Mouse (Mus musculus) MEL (cell line): ENCODE results near the gene Ano3. TPM values are rescaled to one million over a fixed set of nuclear protein-coding genes. Genes with fewer than 3 reads are reported as not detected.
"Not testable (repeated sequence)": the region's sequence is repeated elsewhere in the genome, so short reads cannot be mapped to it uniquely, and the experiment has no call there.

Source experiments
- DNase-seq: peaks from one replicate; pipeline ENCODE4 v3.0.0; 2011; ENCODE audit warnings: low read depth, low spot score
- H3K27ac ChIP-seq: 2 replicates; pipeline ENCODE4 v1.5.1; 2012; ENCODE audit warnings: low read depth, mild to moderate bottlenecking, control low read depth, low read length, moderate library complexity; ENCODE audit not compliant: control insufficient read depth
- H3K27me3 ChIP-seq, 2 experiments: fragments of 150-350 bp in 1 of 2; sonication (generic) in 1 of 2; 2 replicates each; pipeline ENCODE4 v1.6.1; 2012; ENCODE audit warnings: low read length in 2 of 2, mild to moderate bottlenecking in 2 of 2, improper control_type of control experiment in 1 of 2, moderate library complexity in 1 of 2; ENCODE audit not compliant: insufficient read depth in 2 of 2, control insufficient read depth in 1 of 2
- H3K36me3 ChIP-seq, 2 experiments: 2 replicates each; pipeline ENCODE4 v1.6.1; 2012 to 2014; ENCODE audit warnings: low read length in 2 of 2, improper control_type of control experiment in 1 of 2, inconsistent platforms in 1 of 2, mild to moderate bottlenecking in 1 of 2; ENCODE audit not compliant: insufficient read depth in 2 of 2, control insufficient read depth in 1 of 2
- H3K4me1 ChIP-seq, 2 experiments: fragments of 150-350 bp in 1 of 2; sonication (generic) in 1 of 2; 2 replicates each; pipeline ENCODE4 v1.6.1; 2012; ENCODE audit warnings: low read length in 2 of 2, improper control_type of control experiment in 1 of 2, mild to moderate bottlenecking in 1 of 2; ENCODE audit not compliant: insufficient read depth in 2 of 2, control insufficient read depth in 1 of 2
- H3K4me3 ChIP-seq, 2 experiments: fragments of 150-350 bp in 1 of 2; sonication (generic) in 1 of 2; 2 replicates each; pipeline ENCODE4 v1.5.1; 2012; ENCODE audit warnings: low read depth in 2 of 2, low read length in 2 of 2, mild to moderate bottlenecking in 2 of 2, moderate library complexity in 2 of 2, control low read depth in 1 of 2, improper control_type of control experiment in 1 of 2; ENCODE audit not compliant: control insufficient read depth in 1 of 2, insufficient read depth in 1 of 2
- H3K79me2 ChIP-seq: 2 replicates; pipeline ENCODE4 v1.6.1; 2012; ENCODE audit warnings: mild to moderate bottlenecking, low read length, moderate library complexity; ENCODE audit not compliant: control insufficient read depth, poor library complexity, insufficient read depth
- H3K9ac ChIP-seq: 2 replicates; pipeline ENCODE4 v1.6.1; 2012; ENCODE audit warnings: low read depth, mild to moderate bottlenecking, control low read depth, low read length, moderate library complexity; ENCODE audit not compliant: control insufficient read depth, poor library complexity, severe bottlenecking
- H3K9me3 ChIP-seq: fragments of 150-350 bp; sonication (generic); replicated peaks from 2 replicates; pipeline ENCODE4 v1.6.1; 2012; ENCODE audit warnings: mild to moderate bottlenecking, low read length, improper control_type of control experiment, moderate library complexity; ENCODE audit not compliant: insufficient read depth
- CTCF ChIP-seq, 3 experiments: IDR thresholded peaks in 2 of 3; conservative IDR thresholded peaks in 1 of 3; 2 replicates each; pipeline ENCODE4 v1.5.1; 2011 to 2012; ENCODE audit warnings: low read length in 3 of 3, low read depth in 2 of 3, mild to moderate bottlenecking in 2 of 3, improper control_type of control experiment in 1 of 3, inconsistent platforms in 1 of 3, mixed read lengths in 1 of 3, moderate library complexity in 1 of 3; ENCODE audit not compliant: control insufficient read depth in 1 of 3, insufficient read depth in 1 of 3, poor library complexity in 1 of 3, severe bottlenecking in 1 of 3
- E2F4 ChIP-seq: IDR thresholded peaks from 2 replicates; pipeline ENCODE4 v1.6.1; 2011; ENCODE audit warnings: low read depth, low read length, improper control_type of control experiment, borderline replicate concordance
- ELF1 ChIP-seq: IDR thresholded peaks from 2 replicates; pipeline ENCODE4 v1.6.1; 2014; ENCODE audit warnings: low read depth, mild to moderate bottlenecking, inconsistent platforms, low read length, improper control_type of control experiment, moderate library complexity
- JUND ChIP-seq: IDR thresholded peaks from 2 replicates; pipeline ENCODE4 v1.6.1; 2011; ENCODE audit warnings: low read depth, mild to moderate bottlenecking, improper control_type of control experiment, low read length
- KAT2A ChIP-seq: conservative IDR thresholded peaks from 2 replicates; pipeline ENCODE4 v1.6.1; 2012; ENCODE audit warnings: low read depth, low read length, improper control_type of control experiment, inconsistent platforms
- MAX ChIP-seq: IDR thresholded peaks from 2 replicates; pipeline ENCODE4 v1.6.1; 2011; ENCODE audit warnings: low read length, improper control_type of control experiment
- MAZ ChIP-seq: IDR thresholded peaks from 2 replicates; pipeline ENCODE4 v1.6.1; 2012; ENCODE audit warnings: low read depth, mild to moderate bottlenecking, inconsistent platforms, low read length, improper control_type of control experiment
- MYC ChIP-seq: IDR thresholded peaks from 2 replicates; pipeline ENCODE4 v1.6.1; 2011; ENCODE audit warnings: low read depth, mild to moderate bottlenecking, low read length, improper control_type of control experiment, moderate library complexity
- POLR2AphosphoS5 ChIP-seq: IDR thresholded peaks from 2 replicates; pipeline ENCODE4 v1.6.1; 2012; ENCODE audit warnings: low read depth, borderline replicate concordance, mild to moderate bottlenecking, inconsistent platforms, low read length, moderate library complexity, mixed read lengths
- SIN3A ChIP-seq: IDR thresholded peaks from 2 replicates; pipeline ENCODE4 v1.6.1; 2012; ENCODE audit warnings: low read length, improper control_type of control experiment, inconsistent platforms
- TAL1 ChIP-seq: IDR thresholded peaks from 2 replicates; pipeline ENCODE4 v1.6.1; 2012; ENCODE audit warnings: mild to moderate bottlenecking, inconsistent platforms, low read length, moderate library complexity, mixed read lengths
- TBP ChIP-seq: IDR thresholded peaks from 2 replicates; pipeline ENCODE4 v1.8.0; 2011; ENCODE audit warnings: low read depth, low read length, improper control_type of control experiment
- UBTF ChIP-seq: IDR thresholded peaks from 2 replicates; pipeline ENCODE4 v1.6.1; 2012; ENCODE audit warnings: low read depth, mild to moderate bottlenecking, inconsistent platforms, low read length, improper control_type of control experiment, moderate library complexity, borderline replicate concordance; ENCODE audit not compliant: insufficient read depth
- USF1 ChIP-seq: IDR thresholded peaks from 2 replicates; pipeline ENCODE4 v1.6.1; 2014; ENCODE audit warnings: low read depth, mild to moderate bottlenecking, inconsistent platforms, low read length, improper control_type of control experiment, moderate library complexity
- ZC3H11A ChIP-seq: IDR thresholded peaks from 2 replicates; pipeline ENCODE4 v1.6.1; 2012; ENCODE audit warnings: low read depth, mild to moderate bottlenecking, inconsistent platforms, low read length, improper control_type of control experiment
- ZKSCAN1 ChIP-seq: IDR thresholded peaks from 2 replicates; pipeline ENCODE4 v1.6.1; 2012; ENCODE audit warnings: low read depth, mild to moderate bottlenecking, inconsistent platforms, low read length, improper control_type of control experiment, moderate library complexity
- ZMIZ1 ChIP-seq: IDR thresholded peaks from 2 replicates; pipeline ENCODE4 v1.6.1; 2012; ENCODE audit warnings: low read depth, mild to moderate bottlenecking, inconsistent platforms, low read length, improper control_type of control experiment, moderate library complexity
- ZNF384 ChIP-seq: IDR thresholded peaks from 2 replicates; pipeline ENCODE4 v1.6.1; 2012; ENCODE audit warnings: low read depth, mild to moderate bottlenecking, inconsistent platforms, low read length, improper control_type of control experiment
- polyA plus RNA-seq, 2 experiments: library from polyadenylated mRNA; stranded (reverse) in 1 of 2; unstranded in 1 of 2; fragments of >175 nt in 1 of 2; fragments of >200 nt in 1 of 2; gene quantifications; 2 replicates each; pipeline versions ENCODE4 v1.2.1 to v1.2.4; 2012; ENCODE audit warnings: low replicate concordance in 2 of 2, low read depth in 1 of 2; ENCODE audit not compliant: insufficient read length in 2 of 2, insufficient read depth in 1 of 2, missing spikeins in 1 of 2
- total RNA-seq: library from RNA; depleted of rRNA; stranded (reverse); fragments of 300-350 nt; gene quantifications from 2 replicates; pipeline ENCODE4 v1.2.3, GENCODE M21; 2012; rRNA removed

Gene Ano3
- total RNA-seq (not detected in 2 replicates), polyA plus RNA-seq (not detected)

- H3K4me3 ChIP-seq, H3K27ac ChIP-seq, H3K9me3 ChIP-seq, H3K27me3 ChIP-seq, H3K36me3 ChIP-seq, H3K9ac ChIP-seq, H3K4me1 ChIP-seq, DNase-seq, H3K79me2 ChIP-seq: not testable (repeated sequence)
Measured at GRCm38 (mm10) chr2:110950823-110951222, at the start of gene Ano3. Ano3 (minus strand) TSS chr2:110950923.

- Histone ChIP-seq H3K27me3 (no peaks in the 10 kb centered on the region), H3K4me1 (no peaks in the 10 kb centered on the region), H3K27ac (no peak overlapping the region), H3K9ac (no peak overlapping the region), H3K4me3 (no peak overlapping the region), H3K9me3 (no peaks in the 10 kb centered on the region), H3K79me2 (no peaks in the 10 kb centered on the region), H3K36me3 (no peaks in the 10 kb centered on the region)
- no peak for DNase-seq
- TF ChIP-seq E2F4 (no peak), ZMIZ1 (no peak), MAX (no peak), ZNF384 (no peak), KAT2A (no peak), UBTF (no peak), USF1 (no peak), POLR2AphosphoS5 (no peak), ELF1 (no peak), JUND (no peak), CTCF (IDR thresholded peaks at IDR 0.05 in 2 of 3, conservative IDR thresholded peaks at IDR 0.05 in 1 of 3; ENCODE audit: control insufficient read depth in 1 of 3, insufficient read depth in 1 of 3, low read depth in 2 of 3, low read length in 3 of 3, poor library complexity in 1 of 3, severe bottlenecking in 1 of 3) (no peak), SIN3A (no peak), MAZ (no peak), TAL1 (no peak), TBP (no peak), ZC3H11A (no peak), MYC (no peak), ZKSCAN1 (no peak)
Measured at GRCm38 (mm10) chr2:110990071-110990470, 39.3 kb upstream of the Ano3 start.
